Mouse (Mus musculus) limb, embryonic 10.5 days (tissue): ENCODE data around the gene Zmynd8. TPM values are rescaled to one million over a fixed set of nuclear protein-coding genes. Genes with fewer than 3 reads are reported as not detected.

Experiments
- DNase-seq: peaks from one replicate; pipeline ENCODE4 v3.0.0-alpha.2; 2017; ENCODE audit warnings: low spot score
- H3K27ac ChIP-seq: fragments of 300-500 bp; sonication (generic); 2 replicates; pipeline ENCODE4 v1.5.1; 2016; ENCODE audit warnings: mild to moderate bottlenecking
- H3K27me3 ChIP-seq: fragments of 300-500 bp; sonication (generic); 2 replicates; pipeline ENCODE4 v1.6.1; 2016; ENCODE audit warnings: low read depth, mild to moderate bottlenecking; ENCODE audit not compliant: poor library complexity, severe bottlenecking
- H3K36me3 ChIP-seq: fragments of 300-500 bp; sonication (generic); 2 replicates; pipeline ENCODE4 v1.6.1; 2016; ENCODE audit warnings: mild to moderate bottlenecking, moderate library complexity
- H3K4me1 ChIP-seq: fragments of 300-500 bp; sonication (generic); 2 replicates; pipeline ENCODE4 v1.6.1; 2016
- H3K4me3 ChIP-seq: fragments of 300-500 bp; sonication (generic); 2 replicates; pipeline ENCODE4 v1.5.1; 2016; ENCODE audit warnings: mild to moderate bottlenecking, moderate library complexity
- H3K9me3 ChIP-seq: fragments of 300-500 bp; sonication (generic); replicated peaks from 2 replicates; pipeline ENCODE4 v1.6.1; 2016; ENCODE audit warnings: mild to moderate bottlenecking
- WGBS: fragments of 180-500 bp; shearing (Covaris S2); methylation state at CpG from one replicate; pipeline ENCODE4 v1.1.7; 2016; 5-methylcytosine and 5-hydroxymethylcytosine counted together
- polyA plus RNA-seq: library from polyadenylated mRNA; unstranded; fragments of >200 nt; fragmentation: Nextera tagmentation; extraction: Ambion mirVana; gene quantifications from 2 replicates; pipeline ENCODE4 v1.2.1, GENCODE M21; 2016

Zmynd8 gene
- polyA plus RNA-seq: 59.3 and 59.5 TPM in 2 replicates

GRCm38 (mm10) chr2:165898202-165899194 is at the start of gene Zmynd8:
Gene Zmynd8 (minus strand): TSS chr2:165899016.
- H3K9me3 ChIP-seq: no peaks in the 10 kb centered on the region
- peak within 1 kb of the TSS; percentile 92 for H3K27ac ChIP-seq
- H3K27me3 ChIP-seq: no peaks in the 10 kb centered on the region
- WGBS: 14% methylated on average over 23 of the region's 23 CpGs
- peak within 1 kb of the TSS; percentile 43 for H3K4me3 ChIP-seq
- H3K36me3 ChIP-seq: no peaks in the 10 kb centered on the region
- DNase-seq: peak; percentile 63
- peaks cover 58% of the 10 kb centered on the region for H3K4me1 ChIP-seq

GRCm38 (mm10) chr2:165948007-165948406 is 49.2 kb upstream of the Zmynd8 start:
- Histone ChIP-seq H3K9me3 (no peaks in the 10 kb centered on the region), H3K27ac (no peak overlapping the region), H3K36me3 (no peaks in the 10 kb centered on the region), H3K4me3 (no peak overlapping the region), H3K4me1 (peaks cover 9% of the 10 kb centered on the region), H3K27me3 (no peaks in the 10 kb centered on the region)
- 86% methylated on average over 1 of the region's 1 CpGs for WGBS
- no peak for DNase-seq

GRCm38 (mm10) chr2:165946046-165946564 is 47.3 kb upstream of the Zmynd8 start:
- H3K27me3 ChIP-seq: no peaks in the 10 kb centered on the region
- H3K36me3 ChIP-seq: no peaks in the 10 kb centered on the region
- no peak overlapping the region for H3K27ac ChIP-seq
- DNase-seq: no peak
- no peak overlapping the region for H3K4me3 ChIP-seq
- H3K9me3 ChIP-seq: no peaks in the 10 kb centered on the region
- peaks cover 6% of the 10 kb centered on the region for H3K4me1 ChIP-seq
- 88% methylated on average over 1 of the region's 1 CpGs for WGBS

- Histone ChIP-seq H3K9me3 (no peaks in the 10 kb centered on the region), H3K4me1 (peaks cover 3% of the 10 kb centered on the region), H3K27me3 (no peaks in the 10 kb centered on the region), H3K4me3 (no peak overlapping the region), H3K27ac (no peak overlapping the region), H3K36me3 (no peaks in the 10 kb centered on the region)
- DNase-seq: no peak
- WGBS: 78% methylated on average over 11 of the region's 11 CpGs
These were observed 45.9 kb upstream of the Zmynd8 start for GRCm38 (mm10) chr2:165944576-165945351.

GRCm38 (mm10) chr2:165943113-165943512 is 44.3 kb upstream of the Zmynd8 start:
- DNase-seq: no peak
- H3K4me1 ChIP-seq: no peaks in the 10 kb centered on the region
- H3K27me3 ChIP-seq: no peaks in the 10 kb centered on the region
- no peak overlapping the region for H3K27ac ChIP-seq
- H3K9me3 ChIP-seq: no peaks in the 10 kb centered on the region
- WGBS: 95% methylated on average over 2 of the region's 2 CpGs
- no peaks in the 10 kb centered on the region for H3K36me3 ChIP-seq
- H3K4me3 ChIP-seq: no peak overlapping the region

- no peaks in the 10 kb centered on the region for H3K4me1 ChIP-seq
- no peaks in the 10 kb centered on the region for H3K9me3 ChIP-seq
- no peak overlapping the region for H3K4me3 ChIP-seq
- H3K27ac ChIP-seq: no peak overlapping the region
- DNase-seq: no peak
- WGBS: 69% methylated on average over 12 of the region's 12 CpGs
- no peaks in the 10 kb centered on the region for H3K36me3 ChIP-seq
- H3K27me3 ChIP-seq: no peaks in the 10 kb centered on the region
These were observed 37.3 kb upstream of the Zmynd8 start for GRCm38 (mm10) chr2:165936106-165936505.

DNA sequence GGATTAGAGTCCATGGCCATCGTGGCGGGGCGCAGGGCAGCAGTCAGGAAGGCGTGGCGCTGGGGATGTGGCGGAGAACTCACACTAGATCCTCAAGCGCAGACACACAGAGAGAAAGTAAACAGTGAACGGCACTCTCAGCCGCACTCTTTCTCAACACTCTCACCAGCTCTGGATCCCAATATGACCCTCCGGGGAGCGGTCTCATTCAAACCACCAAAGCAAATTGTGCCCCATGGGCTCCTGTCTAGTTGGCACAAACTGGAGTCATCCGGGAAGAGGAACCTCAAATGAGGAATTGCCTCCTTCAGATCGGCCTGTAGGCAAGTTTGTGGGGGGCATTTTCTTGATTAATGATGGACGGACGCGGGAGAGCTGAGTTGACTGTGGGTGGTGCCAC is 28.9 kb upstream of the Zmynd8 start:
- no peak for DNase-seq
- no peaks in the 10 kb centered on the region for H3K36me3 ChIP-seq
- 97% methylated on average over 16 of the region's 16 CpGs for WGBS
- no peaks in the 10 kb centered on the region for H3K9me3 ChIP-seq
- H3K4me3 ChIP-seq: no peak overlapping the region
- no peak overlapping the region for H3K27ac ChIP-seq
- H3K27me3 ChIP-seq: no peaks in the 10 kb centered on the region
- peaks cover 16% of the 10 kb centered on the region for H3K4me1 ChIP-seq

DNA sequence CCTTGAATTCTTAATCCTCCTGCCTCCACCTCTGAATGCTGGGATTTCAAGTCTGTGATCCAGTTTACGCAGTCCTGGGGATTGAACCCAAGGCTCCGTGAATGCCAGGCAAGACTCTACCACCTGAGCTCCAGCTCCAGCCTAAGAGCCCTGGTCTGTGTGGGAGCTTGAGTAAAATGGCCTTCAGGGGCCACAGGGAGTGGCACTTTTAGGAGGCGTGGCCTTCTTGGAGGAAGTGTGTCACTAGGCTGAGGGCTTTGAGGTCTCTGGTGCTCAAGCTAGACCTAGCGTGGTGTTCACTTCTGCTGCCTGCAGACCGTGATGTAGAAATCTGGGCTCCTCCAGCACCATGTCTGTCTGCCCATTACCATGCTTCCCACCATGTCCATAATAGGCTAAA is 27.4 kb upstream of the Zmynd8 start:
- Histone ChIP-seq H3K27ac (no peak overlapping the region), H3K36me3 (no peaks in the 10 kb centered on the region), H3K9me3 (no peaks in the 10 kb centered on the region), H3K27me3 (no peaks in the 10 kb centered on the region), H3K4me3 (no peak overlapping the region), H3K4me1 (peaks cover 26% of the 10 kb centered on the region)
- WGBS: 89% methylated on average over 5 of the region's 5 CpGs
- no peak for DNase-seq

DNA sequence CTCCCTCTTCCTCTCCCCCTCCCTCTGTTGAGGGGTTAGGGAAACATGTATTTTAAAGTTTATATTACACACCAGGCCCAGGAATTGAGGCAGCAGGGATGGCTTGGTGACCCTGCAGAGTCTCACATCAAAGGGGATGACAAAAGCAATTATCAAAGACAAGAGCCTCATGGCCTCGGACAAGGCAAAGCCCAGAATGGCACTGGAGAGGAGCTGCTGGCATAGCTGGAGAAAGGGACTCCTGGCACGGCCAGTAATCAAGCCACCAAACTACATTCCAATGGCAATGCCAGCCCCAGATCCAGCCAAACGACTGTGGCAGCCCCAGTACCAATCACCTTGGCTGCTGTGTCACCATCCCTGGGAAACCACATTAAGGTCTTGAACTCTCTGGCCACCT is 26.3 kb upstream of the Zmynd8 start:
- DNase-seq: no peak
- Histone ChIP-seq H3K27me3 (no peaks in the 10 kb centered on the region), H3K4me3 (no peak overlapping the region), H3K27ac (peak overlapping the region; percentile 53; the same call in 1 of the 2 replicates), H3K9me3 (no peaks in the 10 kb centered on the region), H3K4me1 (peaks cover 26% of the 10 kb centered on the region), H3K36me3 (no peaks in the 10 kb centered on the region)
- 46% methylated on average over 3 of the region's 3 CpGs for WGBS

DNA sequence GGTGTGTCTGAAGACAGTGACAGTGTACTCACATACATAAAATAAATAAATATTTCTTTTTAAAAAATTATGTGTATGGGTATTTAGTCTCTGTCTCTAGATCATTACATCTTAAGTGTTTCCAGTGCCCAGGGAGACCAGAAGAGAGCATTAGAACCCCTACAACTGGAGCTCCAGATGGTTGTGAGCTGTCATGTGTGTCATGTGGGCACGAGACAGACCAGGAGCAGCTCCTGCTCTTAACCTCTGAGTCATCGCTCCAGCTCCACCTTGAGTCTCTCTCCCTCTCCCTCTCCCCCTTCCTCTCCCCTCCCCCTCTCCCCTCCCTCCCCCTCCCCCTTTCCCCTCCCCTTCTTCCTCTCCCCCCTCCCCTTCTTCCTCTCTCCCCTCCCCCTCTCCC is 25.9 kb upstream of the Zmynd8 start:
- H3K27ac ChIP-seq: no peak overlapping the region
- H3K4me1 ChIP-seq: peaks cover 26% of the 10 kb centered on the region
- no peaks in the 10 kb centered on the region for H3K36me3 ChIP-seq
- no peaks in the 10 kb centered on the region for H3K9me3 ChIP-seq
- no peak overlapping the region for H3K4me3 ChIP-seq
- no peak for DNase-seq
- WGBS: 72% methylated on average over 2 of the region's 2 CpGs
- H3K27me3 ChIP-seq: no peaks in the 10 kb centered on the region

DNA sequence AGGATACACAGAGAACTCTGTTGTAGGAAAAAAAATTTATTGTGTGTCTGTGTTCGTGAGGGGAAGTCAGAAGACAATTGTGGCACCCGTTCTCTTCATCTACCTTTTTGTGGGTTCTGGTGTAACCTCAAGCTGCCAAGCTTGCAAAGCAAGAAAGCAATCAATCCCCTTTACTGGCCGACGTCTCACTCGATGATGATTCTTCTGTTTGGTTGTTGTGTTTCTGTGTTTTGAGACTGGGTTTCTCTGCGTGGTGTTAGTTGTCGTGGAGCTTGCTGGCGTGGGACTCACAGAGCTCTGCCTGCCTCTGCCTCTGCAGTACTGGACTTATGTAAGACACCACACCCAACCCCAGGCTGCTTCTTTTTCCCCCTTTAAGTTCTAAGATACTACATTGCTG is 24.9 kb upstream of the Zmynd8 start:
- WGBS: 92% methylated on average over 8 of the region's 8 CpGs
- no peak for DNase-seq
- H3K27ac ChIP-seq: no peak overlapping the region

DNA sequence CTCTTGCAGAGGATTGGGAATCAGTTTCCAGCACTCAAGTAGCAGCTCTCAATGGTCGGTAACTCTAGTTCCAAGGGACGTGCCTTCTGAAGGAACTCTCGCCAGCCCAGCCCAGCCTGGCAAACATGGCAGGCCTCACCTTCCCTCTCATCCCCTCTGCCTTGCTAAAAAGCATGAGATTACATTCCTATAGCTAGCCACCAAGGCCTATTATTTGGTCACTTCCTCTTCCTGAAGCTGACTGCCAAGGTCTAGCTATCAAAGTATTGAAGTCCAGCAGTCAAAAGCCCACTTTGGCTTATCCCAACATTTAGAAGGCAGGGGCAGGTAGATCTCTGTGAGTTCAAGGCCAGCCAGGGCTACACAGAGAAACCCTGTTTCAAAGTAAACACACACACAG is 24.2 kb upstream of the Zmynd8 start:
- Histone ChIP-seq H3K9me3 (no peaks in the 10 kb centered on the region), H3K36me3 (no peaks in the 10 kb centered on the region), H3K27me3 (no peaks in the 10 kb centered on the region), H3K4me1 (peaks cover 26% of the 10 kb centered on the region), H3K4me3 (no peak overlapping the region), H3K27ac (peak overlapping the region; percentile 15; the same call in 1 of the 2 replicates)
- DNase-seq: no peak
- 94% methylated on average over 3 of the region's 3 CpGs for WGBS

More for the DNA sequence above, 24.9 kb upstream of the Zmynd8 start:
- Histone ChIP-seq H3K36me3 (no peaks in the 10 kb centered on the region), H3K4me1 (peaks cover 26% of the 10 kb centered on the region), H3K9me3 (no peaks in the 10 kb centered on the region), H3K27me3 (no peaks in the 10 kb centered on the region), H3K4me3 (no peak overlapping the region)
